Mouse (Mus musculus) stomach, embryonic 15.5 days (tissue): ENCODE measurements around the gene Ccdc71. TPM values are rescaled to one million over a fixed set of nuclear protein-coding genes. Genes with fewer than 3 reads are reported as not detected.

Experiments
- ATAC-seq: fragments of 200-750 bp; cut with Nextera tagmentation; 2 replicates; pipeline ENCODE4 v1.8.0; 2017; ENCODE audit warnings: low read depth, moderate number of reproducible peaks, moderate TSS enrichment; ENCODE audit not compliant: insufficient read depth, low FRiP score
- H3K27ac ChIP-seq: fragments of 300-500 bp; sonication (generic); 2 replicates; pipeline ENCODE4 v1.5.1; 2015; ENCODE audit warnings: mild to moderate bottlenecking, inconsistent platforms
- H3K27me3 ChIP-seq: fragments of 300-500 bp; sonication (generic); replicated peaks from 2 replicates; pipeline ENCODE4 v1.6.1; 2015; ENCODE audit warnings: inconsistent platforms
- H3K36me3 ChIP-seq: fragments of 300-500 bp; sonication (generic); 2 replicates; pipeline ENCODE4 v1.6.1; 2015; ENCODE audit warnings: inconsistent platforms
- H3K4me1 ChIP-seq: fragments of 300-500 bp; sonication (generic); 2 replicates; pipeline ENCODE4 v1.6.1; 2015; ENCODE audit warnings: inconsistent platforms
- H3K4me2 ChIP-seq: fragments of 300-500 bp; sonication (generic); 2 replicates; pipeline ENCODE4 v1.6.1; 2015; ENCODE audit warnings: mild to moderate bottlenecking, inconsistent platforms
- H3K4me3 ChIP-seq: fragments of 300-500 bp; sonication (generic); replicated peaks from 2 replicates; pipeline ENCODE4 v1.5.1; 2015; ENCODE audit warnings: inconsistent platforms
- H3K9ac ChIP-seq: fragments of 300-500 bp; sonication (generic); 2 replicates; pipeline ENCODE4 v1.6.1; 2015; ENCODE audit warnings: inconsistent platforms
- H3K9me3 ChIP-seq: fragments of 300-500 bp; sonication (generic); 2 replicates; pipeline ENCODE4 v1.6.1; 2016; ENCODE audit warnings: inconsistent platforms
- WGBS: fragments of 180-500 bp; shearing (Covaris S2); methylation state at CpG from one replicate; pipeline ENCODE4 v1.1.7; 2015; 5-methylcytosine and 5-hydroxymethylcytosine counted together
- polyA plus RNA-seq: library from polyadenylated mRNA; unstranded; fragments of >200 nt; fragmentation: Nextera tagmentation; extraction: Ambion mirVana; gene quantifications from 2 replicates; pipeline ENCODE4 v1.2.1, GENCODE M21; 2015

Gene Ccdc71
- polyA plus RNA-seq, 1 experiment from 2014 or later: 47.7 TPM

GRCm38 (mm10) chr9:108461675-108462074, 1.3 kb downstream of the Ccdc71 start:
- ATAC-seq: no peak
- WGBS: 73% methylated on average over 5 of the region's 5 CpGs

GRCm38 (mm10) chr9:108462192-108462591, 1.9 kb downstream of the Ccdc71 start:
- Histone ChIP-seq H3K9me3 (no peaks in the 10 kb centered on the region), H3K4me3 (peak overlapping the region; percentile 89)
- 38% methylated on average over 10 of the region's 10 CpGs for WGBS

More at GRCm38 (mm10) chr9:108461675-108462074, 1.3 kb downstream of the Ccdc71 start:
- H3K4me1 ChIP-seq: peaks cover 25% of the 10 kb centered on the region
- H3K36me3 ChIP-seq: peaks cover 33% of the 10 kb centered on the region
- peak overlapping the region; percentile 83 for H3K4me2 ChIP-seq
- H3K27me3 ChIP-seq: no peaks in the 10 kb centered on the region
- peak overlapping the region; percentile 89 for H3K4me3 ChIP-seq
- H3K27ac ChIP-seq: peak overlapping the region; percentile 97
- H3K9ac ChIP-seq: no peak overlapping the region
- no peaks in the 10 kb centered on the region for H3K9me3 ChIP-seq

GRCm38 (mm10) chr9:108463713-108464112, 3.4 kb downstream of the Ccdc71 start:
- Histone ChIP-seq H3K9ac (no peak overlapping the region), H3K4me1 (peaks cover 25% of the 10 kb centered on the region), H3K9me3 (no peaks in the 10 kb centered on the region), H3K27me3 (no peaks in the 10 kb centered on the region), H3K4me2 (no peak overlapping the region), H3K4me3 (no peak overlapping the region), H3K36me3 (peaks cover 33% of the 10 kb centered on the region), H3K27ac (no peak overlapping the region)
- ATAC-seq: no peak
- 94% methylated on average over 9 of the region's 9 CpGs for WGBS

More at GRCm38 (mm10) chr9:108462192-108462591, 1.9 kb downstream of the Ccdc71 start:
- H3K4me2 ChIP-seq: peak overlapping the region; percentile 83
- H3K27me3 ChIP-seq: no peaks in the 10 kb centered on the region
- peaks cover 33% of the 10 kb centered on the region for H3K36me3 ChIP-seq
- ATAC-seq: peak; percentile 55
- peaks cover 25% of the 10 kb centered on the region for H3K4me1 ChIP-seq
- no peak overlapping the region for H3K9ac ChIP-seq
- peak overlapping the region; percentile 97 for H3K27ac ChIP-seq

GRCm38 (mm10) chr9:108466219-108466618, 5.9 kb downstream of the Ccdc71 start:
- no peak overlapping the region for H3K27ac ChIP-seq
- peaks cover 33% of the 10 kb centered on the region for H3K36me3 ChIP-seq
- 88% methylated on average over 2 of the region's 2 CpGs for WGBS
- no peaks in the 10 kb centered on the region for H3K9me3 ChIP-seq
- H3K4me1 ChIP-seq: peaks cover 24% of the 10 kb centered on the region
- no peak overlapping the region for H3K4me3 ChIP-seq
- H3K4me2 ChIP-seq: no peak overlapping the region
- ATAC-seq: no peak
- no peak overlapping the region for H3K9ac ChIP-seq
- no peaks in the 10 kb centered on the region for H3K27me3 ChIP-seq

- no peak overlapping the region for H3K4me3 ChIP-seq
- H3K9me3 ChIP-seq: no peaks in the 10 kb centered on the region
- H3K4me2 ChIP-seq: no peak overlapping the region
- H3K27me3 ChIP-seq: no peaks in the 10 kb centered on the region
- no peak overlapping the region for H3K9ac ChIP-seq
- 63% methylated on average over 5 of the region's 5 CpGs for WGBS
- no peak overlapping the region for H3K27ac ChIP-seq
- H3K36me3 ChIP-seq: peaks cover 20% of the 10 kb centered on the region
- no peaks in the 10 kb centered on the region for H3K4me1 ChIP-seq
- ATAC-seq: no peak
These were observed 9.1 kb downstream of the Ccdc71 start for GRCm38 (mm10) chr9:108469430-108469829.

GRCm38 (mm10) chr9:108469845-108470244, 9.5 kb downstream of the Ccdc71 start:
- Histone ChIP-seq H3K36me3 (peaks cover 16% of the 10 kb centered on the region), H3K4me3 (no peak overlapping the region), H3K4me2 (no peak overlapping the region), H3K9me3 (no peaks in the 10 kb centered on the region), H3K27me3 (no peaks in the 10 kb centered on the region), H3K9ac (no peak overlapping the region), H3K27ac (no peak overlapping the region), H3K4me1 (no peaks in the 10 kb centered on the region)
- 51% methylated on average over 4 of the region's 4 CpGs for WGBS
- no peak for ATAC-seq

GRCm38 (mm10) chr9:108474528-108474927, 14.2 kb downstream of the Ccdc71 start:
- ATAC-seq: no peak
- Histone ChIP-seq H3K9ac (no peak overlapping the region), H3K27me3 (no peaks in the 10 kb centered on the region), H3K4me3 (no peak overlapping the region), H3K4me2 (no peak overlapping the region), H3K27ac (no peak overlapping the region), H3K36me3 (no peaks in the 10 kb centered on the region), H3K9me3 (no peaks in the 10 kb centered on the region), H3K4me1 (peaks cover 7% of the 10 kb centered on the region; the same call in 1 of the 2 replicates)
- WGBS: 71% methylated on average over 1 of the region's 1 CpGs

- Histone ChIP-seq H3K27me3 (no peaks in the 10 kb centered on the region), H3K4me1 (peaks cover 21% of the 10 kb centered on the region), H3K36me3 (peaks cover 22% of the 10 kb centered on the region; the same call in 1 of the 2 replicates), H3K9me3 (no peaks in the 10 kb centered on the region), H3K27ac (peak overlapping the region; percentile 92), H3K4me3 (peak overlapping the region; percentile 54), H3K4me2 (peak overlapping the region; percentile 83), H3K9ac (no peak overlapping the region)
- ATAC-seq: peak; percentile 79
- WGBS: under 1% methylated on average over 20 of the region's 20 CpGs
These were observed 18.4 kb downstream of the Ccdc71 start for GRCm38 (mm10) chr9:108478638-108479156.

- H3K9me3 ChIP-seq: no peaks in the 10 kb centered on the region
- peaks cover 21% of the 10 kb centered on the region for H3K4me1 ChIP-seq
- peak overlapping the region; percentile 61 for H3K4me3 ChIP-seq
- 35% methylated on average over 11 of the region's 11 CpGs for WGBS
- H3K27ac ChIP-seq: peak overlapping the region; percentile 92
- peak overlapping the region; percentile 83 for H3K4me2 ChIP-seq
- no peak overlapping the region for H3K9ac ChIP-seq
- no peaks in the 10 kb centered on the region for H3K27me3 ChIP-seq
- peaks cover 27% of the 10 kb centered on the region; the same call in 1 of the 2 replicates for H3K36me3 ChIP-seq
- no peak; the same call in 1 of the 2 replicates for ATAC-seq
These were observed 18.9 kb downstream of the Ccdc71 start for GRCm38 (mm10) chr9:108479241-108479640.

GRCm38 (mm10) chr9:108479721-108480351, 19.5 kb downstream of the Ccdc71 start, which contains the start of gene Lamb2:
Lamb2 (plus strand) TSS chr9:108479736.
- peak within 1 kb of the TSS; percentile 92 for H3K27ac ChIP-seq
- WGBS: 6% methylated on average over 10 of the region's 10 CpGs
- H3K9me3 ChIP-seq: no peaks in the 10 kb centered on the region
- peak within 1 kb of the TSS; percentile 83 for H3K4me2 ChIP-seq
- peaks cover 28% of the 10 kb centered on the region; the same call in 1 of the 2 replicates for H3K36me3 ChIP-seq
- peak within 1 kb of the TSS; percentile 53 for H3K9ac ChIP-seq
- ATAC-seq: peak; percentile 45
- H3K4me1 ChIP-seq: peaks cover 21% of the 10 kb centered on the region
- no peaks in the 10 kb centered on the region for H3K27me3 ChIP-seq
- peak within 1 kb of the TSS; percentile 61 for H3K4me3 ChIP-seq

- Histone ChIP-seq H3K36me3 (peaks cover 38% of the 10 kb centered on the region; the same call in 1 of the 2 replicates), H3K9ac (no peak overlapping the region), H3K4me3 (peak overlapping the region; percentile 61; the same call in 1 of the 2 replicates), H3K9me3 (no peaks in the 10 kb centered on the region), H3K27ac (no peak overlapping the region), H3K4me2 (peak overlapping the region; percentile 83), H3K4me1 (peaks cover 21% of the 10 kb centered on the region), H3K27me3 (no peaks in the 10 kb centered on the region)
- no peak for ATAC-seq
- 87% methylated on average over 28 of the region's 28 CpGs for WGBS
These were observed 20.6 kb downstream of the Ccdc71 start for GRCm38 (mm10) chr9:108480813-108481519.
